Mouse (Mus musculus): ENCODE measurements around the gene Tmem95. TPM values are rescaled to one million over a fixed set of nuclear protein-coding genes. Genes with fewer than 3 reads are reported as not detected.

The Tmem95 gene
- polyA plus RNA-seq, 1 experiment = not detected

GRCm38 (mm10) chr11:69837952-69838713, 39.7 kb downstream of the Tmem95 start, which contains the start of gene Tmem256:
Gene Tmem256 (plus strand): TSS chr11:69838514.
- TF ChIP-seq CTCF (IDR thresholded peaks at IDR 0.05; ENCODE audit: borderline replicate concordance, insufficient read depth, low read length) = no peak
- TF ChIP-seq POLR2A (IDR thresholded peaks at IDR 0.05; ENCODE audit: low read depth, low read length) = peak; percentile 79
- Histone ChIP-seq H3K4me3 (ENCODE audit: insufficient read depth, low read length) (peak within 1 kb of the TSS; percentile 76), H3K4me1 (ENCODE audit: control insufficient read depth, insufficient read depth, low read length) (peaks cover 3% of the 10 kb centered on the region; the same call in 1 of the 2 replicates), H3K27ac (ENCODE audit: insufficient read depth, low read length) (peak within 1 kb of the TSS; percentile 35)

DNA sequence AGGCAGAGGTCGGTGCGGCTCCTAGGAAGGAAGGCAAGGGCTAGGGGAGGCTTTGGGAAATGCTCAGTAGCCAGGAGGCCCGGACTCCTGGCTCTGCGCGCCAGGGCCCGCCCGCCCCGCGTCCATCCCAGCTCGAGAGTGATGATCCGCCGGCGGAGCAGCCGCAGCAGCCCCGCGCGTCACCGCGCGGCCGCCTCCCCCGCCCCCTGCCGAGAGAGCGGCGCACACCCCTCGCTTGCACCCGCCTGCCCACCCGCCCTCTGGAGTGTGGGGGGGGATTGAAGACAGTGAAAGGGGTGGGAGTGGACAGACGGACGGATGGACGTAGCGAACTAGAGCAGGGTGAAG, 40.2 kb downstream of the Tmem95 start, which contains the start of gene Nlgn2:
Gene Nlgn2 (minus strand): TSS at position 181 of the 348 bp plus-strand sequence.
- peaks cover 3% of the 10 kb centered on the region; the same call in 1 of the 2 replicates for H3K4me1 ChIP-seq (ENCODE audit: control insufficient read depth, insufficient read depth, low read length)
- peak within 1 kb of the TSS; percentile 35 for H3K27ac ChIP-seq (ENCODE audit: insufficient read depth, low read length)
- H3K4me3 ChIP-seq (ENCODE audit: insufficient read depth, low read length) = peak within 1 kb of the TSS; percentile 76
- TF ChIP-seq POLR2A (IDR thresholded peaks at IDR 0.05; ENCODE audit: low read depth, low read length) (peak; percentile 53), CTCF (IDR thresholded peaks at IDR 0.05; ENCODE audit: borderline replicate concordance, insufficient read depth, low read length) (no peak)

DNA sequence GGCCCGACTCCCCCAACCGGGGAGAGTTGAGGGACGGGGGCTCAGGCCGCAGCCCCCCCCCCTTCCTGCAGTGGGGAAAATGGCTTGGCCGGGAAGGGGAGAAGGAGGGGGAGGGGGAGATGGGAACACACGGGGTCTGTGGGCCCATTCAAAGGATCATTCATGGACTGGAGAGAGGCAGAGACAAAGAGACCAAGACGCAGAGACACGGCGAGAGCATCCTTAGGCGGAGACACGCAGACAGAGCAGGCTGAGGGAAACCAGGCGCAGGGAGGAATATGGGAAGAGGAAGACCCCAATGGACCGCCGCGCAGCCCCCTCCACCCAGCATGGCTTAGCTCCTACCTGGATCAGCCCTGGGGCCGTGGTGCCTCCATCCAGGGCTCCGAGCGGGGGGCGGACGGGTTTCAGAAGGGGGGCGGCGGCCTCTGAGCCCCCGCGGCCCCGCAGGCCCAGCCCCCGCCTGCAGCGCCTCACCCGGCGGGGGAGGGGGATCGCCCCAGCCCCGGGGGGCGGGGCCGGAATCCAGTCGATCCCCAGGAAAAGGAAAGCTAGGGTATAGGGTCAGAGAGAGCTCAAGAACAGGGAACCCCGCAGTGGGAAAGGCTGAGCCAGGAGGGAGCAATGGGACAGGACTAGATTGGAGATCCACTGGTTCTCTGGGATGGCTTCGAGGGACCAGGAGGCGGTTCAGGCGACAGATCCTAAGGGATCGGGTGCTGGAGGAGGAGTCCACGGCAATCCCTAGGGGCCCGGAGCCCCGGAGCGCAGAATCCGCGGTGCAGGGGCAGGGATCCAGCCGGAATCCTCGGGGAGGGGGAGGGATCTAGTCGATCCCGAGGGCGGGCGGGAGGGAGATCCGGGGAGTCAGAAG, 40.9 kb downstream of the Tmem95 start:
- Histone ChIP-seq H3K4me3 (ENCODE audit: insufficient read depth, low read length) (peak overlapping the region; percentile 76), H3K4me1 (ENCODE audit: control insufficient read depth, insufficient read depth, low read length) (peaks cover 3% of the 10 kb centered on the region; the same call in 1 of the 2 replicates), H3K27ac (ENCODE audit: insufficient read depth, low read length) (no peak overlapping the region)
- TF ChIP-seq POLR2A (IDR thresholded peaks at IDR 0.05; ENCODE audit: low read depth, low read length) = no peak
- TF ChIP-seq CTCF (IDR thresholded peaks at IDR 0.05; ENCODE audit: borderline replicate concordance, insufficient read depth, low read length) = no peak

GRCm38 (mm10) chr11:69835966-69836335, 41.9 kb downstream of the Tmem95 start:
- H3K4me3 ChIP-seq (ENCODE audit: insufficient read depth, low read length) = peak overlapping the region; percentile 76
- H3K4me1 ChIP-seq (ENCODE audit: control insufficient read depth, insufficient read depth, low read length) = peaks cover 3% of the 10 kb centered on the region; the same call in 1 of the 2 replicates
- no peak overlapping the region for H3K27ac ChIP-seq (ENCODE audit: insufficient read depth, low read length)
- no peak for TF ChIP-seq CTCF (IDR thresholded peaks at IDR 0.05; ENCODE audit: borderline replicate concordance, insufficient read depth, low read length)
- no peak for TF ChIP-seq POLR2A (IDR thresholded peaks at IDR 0.05; ENCODE audit: low read depth, low read length)

GRCm38 (mm10) chr11:69835326-69835965, 42.4 kb downstream of the Tmem95 start:
- Histone ChIP-seq H3K27ac (ENCODE audit: insufficient read depth, low read length) (no peak overlapping the region), H3K4me3 (ENCODE audit: insufficient read depth, low read length) (no peak overlapping the region), H3K4me1 (ENCODE audit: control insufficient read depth, insufficient read depth, low read length) (peaks cover 3% of the 10 kb centered on the region; the same call in 1 of the 2 replicates)
- TF ChIP-seq CTCF (IDR thresholded peaks at IDR 0.05; ENCODE audit: borderline replicate concordance, insufficient read depth, low read length) = no peak
- no peak for TF ChIP-seq POLR2A (IDR thresholded peaks at IDR 0.05; ENCODE audit: low read depth, low read length)

- Histone ChIP-seq H3K4me1 (ENCODE audit: control insufficient read depth, insufficient read depth, low read length) (peaks cover 3% of the 10 kb centered on the region; the same call in 1 of the 2 replicates), H3K27ac (ENCODE audit: insufficient read depth, low read length) (no peak overlapping the region), H3K4me3 (ENCODE audit: insufficient read depth, low read length) (no peak overlapping the region)
- TF ChIP-seq CTCF (IDR thresholded peaks at IDR 0.05; ENCODE audit: borderline replicate concordance, insufficient read depth, low read length) (no peak), POLR2A (IDR thresholded peaks at IDR 0.05; ENCODE audit: low read depth, low read length) (no peak)
These were observed 43.7 kb downstream of the Tmem95 start for GRCm38 (mm10) chr11:69834001-69834549.

DNA sequence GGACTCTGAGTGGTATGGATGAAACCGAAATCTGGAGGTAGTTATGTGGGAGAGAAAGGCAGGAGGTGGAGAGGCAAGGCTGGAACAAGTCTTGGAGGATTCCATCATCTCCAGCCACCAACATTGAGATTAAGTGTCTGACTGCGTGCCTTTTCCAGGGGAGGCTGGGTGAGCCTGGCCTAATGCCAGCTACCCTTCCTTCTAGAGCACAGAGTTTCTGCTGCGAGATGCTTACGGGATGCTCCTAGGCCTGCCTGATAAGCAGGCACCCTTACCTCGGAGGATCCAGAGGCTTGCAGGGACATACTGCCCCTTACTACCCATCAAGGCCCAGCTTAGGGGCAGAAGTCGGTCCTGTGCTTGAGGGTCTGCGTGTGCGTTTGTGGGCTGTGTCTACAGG, 44.3 kb downstream of the Tmem95 start:
- H3K4me1 ChIP-seq (ENCODE audit: control insufficient read depth, insufficient read depth, low read length) = peaks cover 3% of the 10 kb centered on the region; the same call in 1 of the 2 replicates
- H3K27ac ChIP-seq (ENCODE audit: insufficient read depth, low read length) = no peak overlapping the region
- H3K4me3 ChIP-seq (ENCODE audit: insufficient read depth, low read length) = no peak overlapping the region
- TF ChIP-seq POLR2A (IDR thresholded peaks at IDR 0.05; ENCODE audit: low read depth, low read length) (no peak), CTCF (IDR thresholded peaks at IDR 0.05; ENCODE audit: borderline replicate concordance, insufficient read depth, low read length) (no peak)

- no peaks in the 10 kb centered on the region for H3K4me1 ChIP-seq (ENCODE audit: control insufficient read depth, insufficient read depth, low read length)
- no peak overlapping the region for H3K27ac ChIP-seq (ENCODE audit: insufficient read depth, low read length)
- H3K4me3 ChIP-seq (ENCODE audit: insufficient read depth, low read length) = no peak overlapping the region
- TF ChIP-seq CTCF (IDR thresholded peaks at IDR 0.05; ENCODE audit: borderline replicate concordance, insufficient read depth, low read length) (no peak), POLR2A (IDR thresholded peaks at IDR 0.05; ENCODE audit: low read depth, low read length) (no peak)
These were observed 49.0 kb downstream of the Tmem95 start for GRCm38 (mm10) chr11:69828832-69829231.

Other genes with a start within 250 kb of the Tmem95 start
- 63.5 and 71.7 TPM in 2 replicates for gene Fxr2, start 245.0 kb downstream of the Tmem95 start, polyA plus RNA-seq (2011; ENCODE audit: insufficient read length, low read depth, missing spikeins)
- gene Sox15, start 222.7 kb downstream of the Tmem95 start, polyA plus RNA-seq (2011; ENCODE audit: insufficient read length, low read depth, missing spikeins) = not detected in 2 replicates
- gene Mpdu1, start 215.4 kb downstream of the Tmem95 start, polyA plus RNA-seq (2011; ENCODE audit: insufficient read length, low read depth, missing spikeins) = 45.2 and 47.8 TPM in 2 replicates
- gene Cd68, start 211.9 kb downstream of the Tmem95 start, polyA plus RNA-seq (2011; ENCODE audit: insufficient read length, low read depth, missing spikeins) = 4.9 and 8.6 TPM in 2 replicates
- 717 and 781 TPM in 2 replicates for gene Eif4a1, start 205.6 kb downstream of the Tmem95 start, polyA plus RNA-seq (2011; ENCODE audit: insufficient read length, low read depth, missing spikeins)
- gene Senp3, start 195.9 kb downstream of the Tmem95 start, polyA plus RNA-seq (2011; ENCODE audit: insufficient read length, low read depth, missing spikeins) = 117 and 187 TPM in 2 replicates
- gene Tnfsf13, start 192.2 kb downstream of the Tmem95 start, polyA plus RNA-seq (2011; ENCODE audit: insufficient read length, low read depth, missing spikeins) = 0.85 and 1.5 TPM in 2 replicates
- 20.0 and 25.5 TPM in 2 replicates for gene Tnfsf12, start 182.2 kb downstream of the Tmem95 start, polyA plus RNA-seq (2011; ENCODE audit: insufficient read length, low read depth, missing spikeins)
- 3.0 and 4.4 TPM in 2 replicates for gene Tnfsfm13, start 181.9 kb downstream of the Tmem95 start, polyA plus RNA-seq (2011; ENCODE audit: insufficient read length, low read depth, missing spikeins)
- gene Polr2a, start 119.4 kb downstream of the Tmem95 start, polyA plus RNA-seq (2011; ENCODE audit: insufficient read length, low read depth, missing spikeins) = 82.6 and 90.9 TPM in 2 replicates
- gene Slc35g3, start 116.0 kb downstream of the Tmem95 start, polyA plus RNA-seq (2011; ENCODE audit: insufficient read length, low read depth, missing spikeins) = not detected in 2 replicates
- 22.6 and 28.5 TPM in 2 replicates for gene Zbtb4, start 112.1 kb downstream of the Tmem95 start, polyA plus RNA-seq (2011; ENCODE audit: insufficient read length, low read depth, missing spikeins)
- 4.6 and 7.2 TPM in 2 replicates for gene Chrnb1, start 82.1 kb downstream of the Tmem95 start, polyA plus RNA-seq (2011; ENCODE audit: insufficient read length, low read depth, missing spikeins)
- 1.1 and 2.5 TPM in 2 replicates for gene Fgf11, start 76.2 kb downstream of the Tmem95 start, polyA plus RNA-seq (2011; ENCODE audit: insufficient read length, low read depth, missing spikeins)
- not detected in 2 replicates for gene Tmem102, start 72.4 kb downstream of the Tmem95 start, polyA plus RNA-seq (2011; ENCODE audit: insufficient read length, low read depth, missing spikeins)
- not detected in 2 replicates for gene Gm39566, start 62.7 kb downstream of the Tmem95 start, polyA plus RNA-seq (2011; ENCODE audit: insufficient read length, low read depth, missing spikeins)
- gene Spem2, start 59.6 kb downstream of the Tmem95 start, polyA plus RNA-seq (2011; ENCODE audit: insufficient read length, low read depth, missing spikeins) = not detected in 2 replicates
- not detected in 2 replicates for gene Spem1, start 55.8 kb downstream of the Tmem95 start, polyA plus RNA-seq (2011; ENCODE audit: insufficient read length, low read depth, missing spikeins)
- 33.8 and 42.0 TPM in 2 replicates for gene Nlgn2, start 40.2 kb downstream of the Tmem95 start, polyA plus RNA-seq (2011; ENCODE audit: insufficient read length, low read depth, missing spikeins)
- 72.1 and 94.8 TPM in 2 replicates for gene Tmem256, start 39.5 kb downstream of the Tmem95 start, polyA plus RNA-seq (2011; ENCODE audit: insufficient read length, low read depth, missing spikeins)
- 120 and 128 TPM in 2 replicates for gene Plscr3, start 31.6 kb downstream of the Tmem95 start, polyA plus RNA-seq (2011; ENCODE audit: insufficient read length, low read depth, missing spikeins)
- gene Tnk1, start 19.3 kb downstream of the Tmem95 start, polyA plus RNA-seq (2011; ENCODE audit: insufficient read length, low read depth, missing spikeins) = not detected in 2 replicates
- 20.7 and 26.0 TPM in 2 replicates for gene Kctd11, start 3.4 kb upstream of the Tmem95 start, polyA plus RNA-seq (2011; ENCODE audit: insufficient read length, low read depth, missing spikeins)
- gene Acap1, start 17.5 kb upstream of the Tmem95 start, polyA plus RNA-seq (2011; ENCODE audit: insufficient read length, low read depth, missing spikeins) = not detected in 2 replicates
- gene 2810408A11Rik, start 23.0 kb upstream of the Tmem95 start, polyA plus RNA-seq (2011; ENCODE audit: insufficient read length, low read depth, missing spikeins) = 3.5 and 4.9 TPM in 2 replicates
- 30.8 and 31.8 TPM in 2 replicates for gene Neurl4, start 23.1 kb upstream of the Tmem95 start, polyA plus RNA-seq (2011; ENCODE audit: insufficient read length, low read depth, missing spikeins)
- 24.1 and 27.8 TPM in 2 replicates for gene Gps2, start 35.9 kb upstream of the Tmem95 start, polyA plus RNA-seq (2011; ENCODE audit: insufficient read length, low read depth, missing spikeins)
- 725 and 764 TPM in 2 replicates for gene Eif5a, start 43.9 kb upstream of the Tmem95 start, polyA plus RNA-seq (2011; ENCODE audit: insufficient read length, low read depth, missing spikeins)
- gene Ybx2, start 57.8 kb upstream of the Tmem95 start, polyA plus RNA-seq (2011; ENCODE audit: insufficient read length, low read depth, missing spikeins) = not detected in 2 replicates
- gene Slc2a4, start 70.2 kb upstream of the Tmem95 start, polyA plus RNA-seq (2011; ENCODE audit: insufficient read length, low read depth, missing spikeins) = 2.3 and 2.7 TPM in 2 replicates
- gene Cldn7, start 86.8 kb upstream of the Tmem95 start, polyA plus RNA-seq (2011; ENCODE audit: insufficient read length, low read depth, missing spikeins) = not detected in 2 replicates
- gene Ctdnep1, start 103.1 kb upstream of the Tmem95 start, polyA plus RNA-seq (2011; ENCODE audit: insufficient read length, low read depth, missing spikeins) = 140 and 171 TPM in 2 replicates
- 68.8 and 86.1 TPM in 2 replicates for gene Elp5, start 104.5 kb upstream of the Tmem95 start, polyA plus RNA-seq (2011; ENCODE audit: insufficient read length, low read depth, missing spikeins)
- gene Gabarap, start 113.1 kb upstream of the Tmem95 start, polyA plus RNA-seq (2011; ENCODE audit: insufficient read length, low read depth, missing spikeins) = 639 and 646 TPM in 2 replicates
- gene Phf23, start 117.8 kb upstream of the Tmem95 start, polyA plus RNA-seq (2011; ENCODE audit: insufficient read length, low read depth, missing spikeins) = 78.6 and 89.1 TPM in 2 replicates
- 27.7 and 32.1 TPM in 2 replicates for gene Dvl2, start 122.6 kb upstream of the Tmem95 start, polyA plus RNA-seq (2011; ENCODE audit: insufficient read length, low read depth, missing spikeins)
- gene Acadvl, start 137.4 kb upstream of the Tmem95 start, polyA plus RNA-seq (2011; ENCODE audit: insufficient read length, low read depth, missing spikeins) = 47.4 and 57.9 TPM in 2 replicates
- 69.8 and 77.7 TPM in 2 replicates for gene Dlg4, start 138.9 kb upstream of the Tmem95 start, polyA plus RNA-seq (2011; ENCODE audit: insufficient read length, low read depth, missing spikeins)
- 0.52 and 0.60 TPM in 2 replicates for gene Asgr1, start 176.1 kb upstream of the Tmem95 start, polyA plus RNA-seq (2011; ENCODE audit: insufficient read length, low read depth, missing spikeins)
- gene Asgr2, start 214.6 kb upstream of the Tmem95 start, polyA plus RNA-seq (2011; ENCODE audit: insufficient read length, low read depth, missing spikeins) = not detected in 2 replicates

Measured in embryonic fibroblast, embryonic 13.5 days (primary cell).